Mouse (Mus musculus) liver, adult 2 months (tissue): ENCODE data around the gene Atp2a1.

Experiments used
- CTCF ChIP-seq: fragments of 200-500 bp; IDR thresholded peaks from 2 replicates; pipeline ENCODE4 v1.5.1; 2011; ENCODE audit warnings: low read depth, low read length, control low read depth
- POLR2A ChIP-seq: fragments of 200-500 bp; IDR thresholded peaks from 2 replicates; pipeline ENCODE4 v1.6.1; 2011; ENCODE audit warnings: low read length, control low read depth; ENCODE audit not compliant: insufficient read depth; ENCODE audit errors: extremely low read depth

DNA sequence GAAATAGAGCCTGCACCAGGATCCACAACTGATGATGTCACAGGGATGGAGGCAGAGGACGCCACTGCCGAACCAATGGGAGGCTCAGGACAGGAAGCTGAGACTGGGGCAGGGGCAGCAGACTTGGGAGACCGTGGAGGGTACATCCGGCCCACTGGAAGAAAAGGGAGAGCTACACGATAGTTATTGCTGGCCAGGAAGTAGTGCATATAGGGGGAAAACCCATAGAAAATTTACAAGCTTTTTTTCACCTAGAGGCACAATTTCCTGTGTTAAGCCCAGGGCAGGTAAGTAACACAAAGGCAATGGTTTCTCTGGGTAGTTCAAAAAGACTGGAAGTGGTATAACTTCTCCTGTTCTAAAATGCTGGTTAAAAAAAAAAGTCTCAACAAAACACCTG is 33.6 kb upstream of the Atp2a1 start:
- TF ChIP-seq POLR2A: no peak
- no peak for TF ChIP-seq CTCF
